Mouse (Mus musculus) ES-E14 (cell line): ENCODE measurements around the gene Myo3b.

Source experiments
- HCFC1 ChIP-seq: IDR thresholded peaks from 2 replicates; pipeline ENCODE4 v1.6.1; 2012; ENCODE audit warnings: low read length, inconsistent platforms, borderline replicate concordance; ENCODE audit not compliant: insufficient read depth
- MAFK ChIP-seq: IDR thresholded peaks from 2 replicates; pipeline ENCODE4 v1.6.1; 2014; ENCODE audit warnings: mild to moderate bottlenecking, low read depth, low read length, inconsistent platforms; ENCODE audit not compliant: insufficient read depth
- ZC3H11A ChIP-seq: IDR thresholded peaks from 2 replicates; pipeline ENCODE4 v1.6.1; 2012; ENCODE audit warnings: low read depth, mild to moderate bottlenecking, inconsistent platforms, low read length, borderline replicate concordance

- TF ChIP-seq MAFK, result no peak
- TF ChIP-seq HCFC1, result no peak
- no peak for TF ChIP-seq ZC3H11A
These were observed 94.4 kb downstream of the Myo3b start for GRCm38 (mm10) chr2:70133281-70133680.
